Mouse (Mus musculus): ENCODE data around the gene Lama4.

The Lama4 gene

GRCm38 (mm10) chr10:39158306-39158705 lies 193.0 kb downstream of the Lama4 start:
- no peak for DNase-seq (ENCODE audit: low spot score)
